Mouse (Mus musculus) intestine, embryonic 14.5 days (tissue): Measurements from ENCODE around the gene Olfr700. TPM values are rescaled to one million over a fixed set of nuclear protein-coding genes. Genes with fewer than 3 reads are reported as not detected.

Source experiments
- ATAC-seq: fragments of 200-750 bp; cut with Nextera tagmentation; replicated peaks from 2 replicates; pipeline ENCODE4 v1.8.0; 2017; ENCODE audit warnings: low read depth, moderate number of reproducible peaks, moderate TSS enrichment, moderate library complexity; ENCODE audit not compliant: low FRiP score, low TSS enrichment
- DNase-seq: peaks from one replicate; pipeline ENCODE4 v3.0.0-alpha.2; 2018; ENCODE audit warnings: low spot score
- H3K27ac ChIP-seq: fragments of 300-500 bp; sonication (generic); 2 replicates; pipeline ENCODE4 v1.5.1; 2014; ENCODE audit warnings: low read depth, mild to moderate bottlenecking, control low read depth
- H3K27me3 ChIP-seq: fragments of 300-500 bp; sonication (generic); replicated peaks from 2 replicates; pipeline ENCODE4 v1.6.1; 2014; ENCODE audit warnings: low read length, control low read depth; ENCODE audit not compliant: control insufficient read depth, insufficient read depth
- H3K36me3 ChIP-seq: fragments of 300-500 bp; sonication (generic); 2 replicates; pipeline ENCODE4 v1.6.1; 2014; ENCODE audit warnings: low read length, control low read depth; ENCODE audit not compliant: control insufficient read depth, insufficient read depth
- H3K4me1 ChIP-seq: fragments of 300-500 bp; sonication (generic); replicated peaks from 2 replicates; pipeline ENCODE4 v1.6.1; 2014; ENCODE audit warnings: low read length, control low read depth, mixed read lengths; ENCODE audit not compliant: control insufficient read depth, insufficient read depth
- H3K4me2 ChIP-seq: fragments of 300-500 bp; sonication (generic); 2 replicates; pipeline ENCODE4 v1.6.1; 2014; ENCODE audit warnings: low read length
- H3K4me3 ChIP-seq: fragments of 300-500 bp; sonication (generic); 2 replicates; pipeline ENCODE4 v1.5.1; 2014; ENCODE audit warnings: low read depth, low read length, control low read depth, mixed read lengths
- H3K9ac ChIP-seq: fragments of 300-500 bp; sonication (generic); 2 replicates; pipeline ENCODE4 v1.6.1; 2014; ENCODE audit warnings: mild to moderate bottlenecking, low read length
- H3K9me3 ChIP-seq: fragments of 300-500 bp; sonication (generic); 2 replicates; pipeline ENCODE4 v1.6.1; 2016; ENCODE audit warnings: low read length, control low read depth; ENCODE audit not compliant: control insufficient read depth
- WGBS: fragments of 180-500 bp; shearing (Covaris S2); extraction: QIAGEN DNeasy Blood & Tissue Kit; methylation state at CpG from one replicate; pipeline ENCODE4 v1.1.7; 2014; 5-methylcytosine and 5-hydroxymethylcytosine counted together
- polyA plus RNA-seq: library from polyadenylated mRNA; unstranded; fragments of >200 nt; fragmentation: Nextera tagmentation; extraction: Ambion mirVana; gene quantifications from 2 replicates; pipeline ENCODE4 v1.2.1, GENCODE M21; 2014

Gene Olfr700
- polyA plus RNA-seq, 1 experiment from 2014 or later, result not detected

- ATAC-seq (no peak), DNase-seq (no peak)
- H3K36me3 ChIP-seq, result no peaks in the 10 kb centered on the region
- H3K4me1 ChIP-seq, result no peaks in the 10 kb centered on the region
- WGBS, result 86% methylated on average over 2 of the region's 2 CpGs
- H3K27me3 ChIP-seq, result no peaks in the 10 kb centered on the region
- H3K27ac ChIP-seq, result no peak overlapping the region
- H3K9ac ChIP-seq, result no peak overlapping the region
- no peaks in the 10 kb centered on the region for H3K9me3 ChIP-seq
- no peak overlapping the region for H3K4me3 ChIP-seq
- no peak overlapping the region for H3K4me2 ChIP-seq
Measured at GRCm38 (mm10) chr7:106758800-106759199, 49.8 kb downstream of the Olfr700 start.

Other genes starting within 250 kb of the Olfr700 start
- gene Olfr693, start 128.2 kb downstream of the Olfr700 start, polyA plus RNA-seq, result not detected in 2 replicates
- not detected in 2 replicates for gene Olfr694, start 117.0 kb downstream of the Olfr700 start, polyA plus RNA-seq
- gene Olfr695, start 92.4 kb downstream of the Olfr700 start, polyA plus RNA-seq, result not detected in 2 replicates
- gene Olfr697, start 66.4 kb downstream of the Olfr700 start, polyA plus RNA-seq, result not detected in 2 replicates
- gene Olfr698, start 53.4 kb downstream of the Olfr700 start, polyA plus RNA-seq, result not detected in 2 replicates
- not detected in 2 replicates for gene Olfr699, start 15.6 kb downstream of the Olfr700 start, polyA plus RNA-seq
- gene Olfr701, start 5.3 kb upstream of the Olfr700 start, polyA plus RNA-seq, result not detected in 2 replicates
- gene Olfr702, start 25.1 kb upstream of the Olfr700 start, polyA plus RNA-seq, result not detected in 2 replicates
- gene Olfr703, start 34.5 kb upstream of the Olfr700 start, polyA plus RNA-seq, result not detected in 2 replicates
- not detected in 2 replicates for gene Olfr704, start 54.4 kb upstream of the Olfr700 start, polyA plus RNA-seq
- gene Olfr705, start 68.1 kb upstream of the Olfr700 start, polyA plus RNA-seq, result not detected in 2 replicates
- not detected in 2 replicates for gene Olfr706, start 79.3 kb upstream of the Olfr700 start, polyA plus RNA-seq
- not detected in 2 replicates for gene Olfr707, start 92.4 kb upstream of the Olfr700 start, polyA plus RNA-seq
- not detected in 2 replicates for gene Olfr1532-ps1, start 99.2 kb upstream of the Olfr700 start, polyA plus RNA-seq
- not detected in 2 replicates for gene Olfr709-ps1, start 123.4 kb upstream of the Olfr700 start, polyA plus RNA-seq
- not detected in 2 replicates for gene Olfr710, start 139.5 kb upstream of the Olfr700 start, polyA plus RNA-seq
- not detected in 2 replicates for gene Olfr6, start 155.1 kb upstream of the Olfr700 start, polyA plus RNA-seq
- not detected in 2 replicates for gene Olfr711, start 166.6 kb upstream of the Olfr700 start, polyA plus RNA-seq
- not detected in 2 replicates for gene Olfr2, start 197.2 kb upstream of the Olfr700 start, polyA plus RNA-seq
- gene Olfr713, start 222.3 kb upstream of the Olfr700 start, polyA plus RNA-seq, result not detected in 2 replicates